Mouse (Mus musculus) CH12.LX (cell line): Measurements from ENCODE around the gene Gm13693.
"Not testable (repeated sequence)": the region's sequence is repeated elsewhere in the genome, so short reads cannot be mapped to it uniquely, and the experiment has no call there.

Experiments
- BHLHE40 ChIP-seq: IDR thresholded peaks from 2 replicates; pipeline ENCODE4 v1.6.1; 2011; ENCODE audit warnings: mild to moderate bottlenecking, low read depth, low read length, improper control_type of control experiment
- CHD1 ChIP-seq: IDR thresholded peaks from 2 replicates; pipeline ENCODE4 v1.6.1; 2012; ENCODE audit warnings: low read depth, low read length, improper control_type of control experiment, inconsistent platforms
- CTCF ChIP-seq, 2 experiments: IDR thresholded peaks in 1 of 2; conservative IDR thresholded peaks in 1 of 2; 2 replicates each; pipeline ENCODE4 v1.5.1; 2011 to 2012; ENCODE audit warnings: low read depth in 2 of 2, low read length in 2 of 2, improper control_type of control experiment in 1 of 2, inconsistent platforms in 1 of 2, mild to moderate bottlenecking in 1 of 2, moderate library complexity in 1 of 2
- EP300 ChIP-seq: IDR thresholded peaks from 2 replicates; pipeline ENCODE4 v1.6.1; 2011; ENCODE audit warnings: low read length, improper control_type of control experiment
- IRF4 ChIP-seq: IDR thresholded peaks from 2 replicates; pipeline ENCODE4 v1.6.1; 2014; ENCODE audit warnings: low read depth, mild to moderate bottlenecking, inconsistent platforms, low read length, improper control_type of control experiment
- MAFK ChIP-seq: IDR thresholded peaks from 2 replicates; pipeline ENCODE4 v1.6.1; 2011; ENCODE audit warnings: low read length, improper control_type of control experiment; ENCODE audit not compliant: insufficient replicate concordance
- MEF2A ChIP-seq: IDR thresholded peaks from 2 replicates; pipeline ENCODE4 v1.6.1; 2014; ENCODE audit warnings: low read depth, mild to moderate bottlenecking, inconsistent platforms, low read length, improper control_type of control experiment, borderline replicate concordance
- MXI1 ChIP-seq: IDR thresholded peaks from 2 replicates; pipeline ENCODE4 v1.6.1; 2011; ENCODE audit warnings: mild to moderate bottlenecking, low read depth, low read length, improper control_type of control experiment
- NELFE ChIP-seq: IDR thresholded peaks from 2 replicates; pipeline ENCODE4 v1.6.1; 2011; ENCODE audit warnings: low read depth, low read length, improper control_type of control experiment
- POLR2A ChIP-seq: IDR thresholded peaks from 2 replicates; pipeline ENCODE4 v1.6.1; 2011; ENCODE audit warnings: low read depth, mild to moderate bottlenecking, improper control_type of control experiment, low read length
- TBP ChIP-seq: conservative IDR thresholded peaks from 2 replicates; pipeline ENCODE4 v1.6.1; 2011; ENCODE audit warnings: low read depth, low read length, improper control_type of control experiment
- ZMIZ1 ChIP-seq: IDR thresholded peaks from 2 replicates; pipeline ENCODE4 v1.6.1; 2012; ENCODE audit warnings: low read depth, mild to moderate bottlenecking, inconsistent platforms, low read length, improper control_type of control experiment

DNA sequence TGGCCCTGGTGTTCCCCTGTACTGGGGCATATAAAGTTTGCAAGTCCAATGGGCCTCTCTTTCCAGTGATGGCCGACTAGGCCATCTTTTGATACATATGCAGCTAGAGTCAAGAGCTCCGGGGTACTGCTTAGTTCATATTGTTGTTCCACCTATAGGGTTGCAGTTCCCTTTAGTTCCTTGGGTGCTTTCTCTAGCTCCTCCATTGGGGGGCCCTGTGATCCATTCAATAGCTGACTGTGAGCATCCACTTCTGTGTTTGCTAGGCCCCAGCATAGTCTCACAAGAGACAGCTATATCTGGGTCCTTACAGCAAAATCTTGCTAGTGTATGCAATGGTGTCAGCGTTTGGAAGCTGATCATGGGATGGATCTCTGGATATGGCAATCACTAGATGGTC lies 33.2 kb downstream of the Gm13693 start:
- not testable (repeated sequence) for TF ChIP-seq TBP; IRF4; CTCF (conservative IDR thresholded peaks at IDR 0.05 in 1 of 2, IDR thresholded peaks at IDR 0.05 in 1 of 2; ENCODE audit: low read depth in 2 of 2, low read length in 2 of 2); CHD1; NELFE; POLR2A; ZMIZ1; EP300; MAFK; MXI1; BHLHE40; MEF2A
